Mouse (Mus musculus) monocyte, adult 2 months (primary cell): ENCODE data around the gene Cfap99.
A peak's percentile ranks its signal among the peaks of the same experiment; 100 is the strongest.

Experiments
- DNase-seq, 2 experiments: peaks; one replicate each; pipeline ENCODE4 v3.0.0; 2022; ENCODE audit warnings: low spot score in 2 of 2, low read depth in 1 of 2

Gene Cfap99

DNA sequence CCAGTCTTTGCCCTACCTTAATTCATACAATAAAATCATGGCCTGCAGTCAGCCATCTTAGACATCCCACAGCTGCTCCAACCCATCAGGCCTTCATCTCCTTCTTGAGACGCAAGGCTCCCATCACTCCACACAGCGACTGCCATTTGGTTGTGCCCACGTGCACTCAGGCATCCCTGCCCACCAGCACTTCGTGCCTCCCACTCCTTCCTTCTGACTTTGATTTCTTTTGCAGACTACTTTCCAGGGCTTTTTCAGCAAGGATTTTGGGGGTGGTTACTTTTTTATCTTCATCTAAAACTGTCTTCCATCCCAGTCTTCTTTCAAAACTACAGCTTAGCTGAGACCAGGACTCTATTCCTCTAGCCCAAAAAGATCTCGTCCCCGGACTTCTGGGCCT is 11.7 kb upstream of the Cfap99 start:
- DNase-seq: no peak

DNA sequence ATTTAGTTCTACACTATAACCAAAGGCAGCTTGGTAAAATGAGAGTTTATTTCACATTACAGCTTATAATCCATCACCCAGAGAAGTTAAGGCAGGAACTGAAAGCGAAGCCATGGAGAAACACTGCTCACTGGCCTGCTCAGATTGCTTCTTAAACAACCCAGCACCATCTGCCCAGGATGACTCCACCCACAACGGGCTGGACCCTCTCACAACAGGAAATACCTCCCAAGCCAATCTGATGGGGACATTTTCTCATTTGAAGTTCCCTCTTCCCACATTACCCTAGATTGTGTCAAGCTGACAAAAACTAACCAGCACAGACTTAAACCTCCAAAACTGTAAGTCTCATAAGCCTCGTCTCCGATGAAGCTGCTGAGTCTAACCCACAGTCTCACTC is 10.3 kb upstream of the Cfap99 start:
- peak in 1 of 2 experiments; percentile 21 for DNase-seq

DNA sequence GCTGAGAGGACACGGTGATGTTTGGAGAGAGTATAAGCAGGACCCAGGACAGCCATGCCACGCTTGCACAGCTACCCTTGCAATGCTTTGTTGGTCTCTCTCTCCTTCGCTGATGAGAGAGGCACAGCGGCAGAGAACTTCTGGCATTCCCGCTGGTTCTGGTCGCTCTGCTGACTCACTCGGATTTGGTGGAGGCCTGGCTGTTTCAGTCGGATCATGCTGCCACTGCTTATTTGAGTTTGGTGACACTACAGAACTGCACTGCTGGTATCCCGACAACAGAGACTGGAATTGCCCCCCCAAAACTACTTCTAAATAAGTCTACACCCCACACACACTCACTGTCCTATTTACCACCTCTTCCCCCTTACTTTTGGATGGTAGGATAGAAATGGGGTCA is 9.2 kb upstream of the Cfap99 start:
- DNase-seq: no peak

DNA sequence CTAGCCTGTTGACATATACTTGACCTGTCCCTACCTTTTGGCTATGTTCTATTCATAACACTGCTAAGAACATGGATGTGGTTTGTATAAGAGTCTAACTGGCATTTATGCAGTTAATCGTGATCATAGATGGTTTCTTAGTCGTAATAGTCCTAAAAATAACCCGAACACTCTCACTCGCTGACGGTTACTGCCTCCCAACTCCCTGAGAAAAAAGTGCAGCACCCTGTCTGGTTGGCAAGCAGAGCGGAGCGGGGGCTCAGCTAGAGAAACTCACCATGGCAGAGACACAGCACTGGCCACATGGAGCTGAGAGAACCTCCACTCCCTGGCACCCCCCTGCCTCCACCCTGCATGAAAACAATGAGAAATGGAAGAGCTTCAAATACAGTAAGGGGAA is 7.4 kb upstream of the Cfap99 start:
- no peak for DNase-seq

DNA sequence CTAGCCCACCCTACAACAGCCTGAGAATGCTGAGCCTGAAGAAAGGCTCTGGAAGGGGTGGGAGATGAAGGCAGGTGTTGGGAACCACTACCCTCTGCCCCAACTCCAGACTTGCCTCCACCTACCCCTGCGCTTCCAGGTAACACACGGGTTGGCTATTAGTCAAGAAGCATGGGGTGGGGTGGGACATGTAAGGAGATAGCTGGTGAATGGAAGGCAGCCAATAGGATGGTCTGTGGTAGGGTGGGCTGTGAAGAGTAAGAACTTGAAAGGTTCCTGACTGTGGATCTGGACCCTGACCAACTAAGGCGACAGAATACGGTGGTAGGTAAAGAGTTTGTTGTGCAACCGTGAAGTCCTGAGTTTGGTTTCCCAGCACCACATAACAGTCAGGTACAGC is 5.0 kb upstream of the Cfap99 start:
- DNase-seq: no peak

DNA sequence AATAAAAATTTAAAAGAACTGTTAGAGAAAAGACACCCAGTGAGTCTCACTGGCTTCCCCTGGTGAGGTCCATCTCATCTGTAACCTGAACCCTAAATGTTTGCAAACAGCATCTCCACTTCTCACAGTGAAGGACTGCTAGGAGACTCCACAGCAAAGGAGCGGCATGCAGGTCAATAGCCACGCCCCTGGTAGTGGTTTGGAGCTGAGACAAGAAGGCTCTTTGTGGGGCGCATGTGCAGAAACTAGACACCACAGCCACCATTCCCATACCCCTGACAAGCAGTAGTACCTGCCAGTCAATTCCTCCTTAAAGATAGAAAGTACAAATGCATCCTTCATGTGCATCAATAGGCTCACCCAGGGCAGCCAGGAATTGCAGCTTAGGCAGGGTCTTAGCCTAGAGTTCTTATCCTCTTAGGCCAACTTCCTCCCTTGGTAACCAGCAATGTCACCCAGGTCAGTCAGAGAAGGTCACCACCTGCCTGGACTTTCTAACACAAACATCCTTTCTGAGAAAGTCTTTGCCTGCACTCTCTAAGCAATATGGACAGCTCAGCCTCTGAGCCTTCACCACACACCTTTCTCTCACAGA is 4.1 kb upstream of the Cfap99 start:
- no peak for DNase-seq

DNA sequence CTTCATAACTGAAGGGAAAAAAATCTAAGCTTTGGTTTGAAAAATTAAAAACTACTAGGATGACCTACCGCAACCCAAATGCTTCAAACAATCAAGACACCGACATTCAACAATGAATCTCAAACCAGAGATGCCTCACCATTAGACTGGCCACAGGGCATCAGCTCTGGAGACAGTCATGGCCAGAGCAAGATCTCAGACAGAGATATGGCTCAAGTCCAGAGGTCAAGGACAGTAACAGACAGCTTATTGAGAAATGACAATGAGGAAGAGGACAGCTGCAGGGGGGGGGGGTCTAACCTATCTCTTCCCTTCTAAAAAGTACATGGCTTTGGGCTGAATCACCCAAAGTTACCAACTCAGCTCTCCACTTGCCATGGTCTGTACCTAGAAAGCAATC is 3.1 kb upstream of the Cfap99 start:
- DNase-seq: no peak

DNA sequence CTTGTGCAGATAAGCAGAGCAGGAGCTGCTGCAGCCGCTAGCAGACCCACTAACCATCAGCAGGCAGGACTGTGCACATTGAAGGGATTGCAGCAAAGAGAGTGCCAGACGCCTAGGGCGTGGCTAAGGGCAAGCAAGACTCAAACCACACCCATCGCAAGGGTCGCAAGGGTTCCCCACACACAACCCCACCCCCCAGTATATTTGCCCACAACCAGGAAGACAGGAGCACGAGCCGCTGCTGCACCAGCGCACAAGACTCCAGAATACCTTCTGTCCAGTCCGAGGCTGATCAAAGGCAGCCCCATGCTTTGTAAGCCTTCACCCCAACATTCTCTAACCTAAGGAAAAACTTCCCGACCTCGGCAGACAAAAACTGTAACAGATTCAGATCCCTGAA is 1.9 kb upstream of the Cfap99 start:
- no peak for DNase-seq

DNA sequence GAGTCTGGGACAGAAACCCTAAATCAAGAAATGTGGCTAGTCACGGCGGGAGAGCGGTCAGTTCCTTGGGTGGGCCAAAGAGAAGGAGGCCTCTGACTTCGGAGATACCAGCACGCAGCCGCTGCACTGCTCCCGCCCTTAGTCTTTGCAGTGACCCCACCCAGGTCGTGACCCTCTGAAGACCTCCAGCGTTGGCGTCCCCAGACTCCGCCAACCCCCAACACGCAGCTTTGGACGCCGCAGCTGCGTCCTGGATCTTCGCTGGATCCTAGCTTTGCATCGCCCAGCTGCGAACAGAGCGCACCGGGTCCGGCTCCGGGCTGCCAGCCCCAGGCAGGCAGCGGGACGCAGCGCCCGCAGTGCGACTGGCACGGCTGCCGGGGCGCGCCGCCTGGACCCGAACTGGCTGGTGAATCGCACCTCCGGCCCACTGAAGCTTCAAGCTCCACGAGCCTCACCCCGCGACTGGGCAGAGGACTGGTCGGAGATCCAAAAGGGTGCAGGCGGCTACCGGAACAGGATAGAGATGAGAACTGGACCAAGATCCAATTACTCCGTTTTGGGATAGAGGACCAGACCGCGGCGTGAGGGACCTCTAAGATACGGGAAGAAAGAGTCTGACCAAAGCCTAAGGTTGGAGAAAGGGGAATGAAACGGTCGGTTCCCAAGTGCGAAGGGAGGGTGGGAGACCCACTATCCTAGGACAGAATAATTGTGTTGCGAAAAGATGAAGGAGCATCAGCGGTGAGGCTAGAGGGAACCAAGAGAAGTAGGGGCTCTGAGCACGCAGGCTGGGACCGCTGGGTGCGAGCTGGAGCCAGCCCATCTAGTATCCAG is 1.2 kb upstream of the Cfap99 start:
- DNase-seq: no peak

DNA sequence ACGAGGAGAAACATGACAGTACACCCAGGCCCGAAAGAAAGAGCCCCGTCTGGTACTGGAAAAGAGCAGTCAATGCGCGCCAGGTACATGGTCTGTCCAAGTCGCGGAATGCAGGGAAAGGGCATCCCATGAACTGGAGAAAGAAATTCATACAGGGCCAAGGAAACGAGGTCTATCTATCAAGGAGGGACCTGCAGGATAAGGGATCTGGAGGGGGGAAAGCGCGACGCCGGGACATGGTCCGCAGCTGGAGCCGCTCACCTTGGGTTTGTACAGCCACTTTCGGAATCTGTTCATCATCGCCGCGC is 608 bp upstream of the Cfap99 start:
- no peak for DNase-seq

DNA sequence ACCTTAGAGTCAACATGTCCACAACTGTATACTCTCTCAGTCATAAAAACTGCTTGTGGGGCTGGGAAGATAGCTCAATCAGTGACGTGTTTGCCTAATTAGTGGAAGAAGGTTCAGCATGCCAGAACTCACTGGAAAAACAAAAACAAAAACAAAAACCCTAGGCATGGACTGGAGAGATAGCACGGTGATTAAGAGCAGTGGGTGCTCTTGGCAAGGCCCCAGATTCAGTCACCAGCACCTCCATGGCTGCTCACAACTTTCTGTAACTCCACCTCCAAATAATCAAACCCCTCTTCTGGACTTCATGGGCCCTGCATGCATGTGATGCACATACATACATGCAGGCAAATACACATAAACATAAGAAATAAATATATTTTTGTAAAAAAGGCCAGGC is 886 bp downstream of the Cfap99 start:
- no peak for DNase-seq

DNA sequence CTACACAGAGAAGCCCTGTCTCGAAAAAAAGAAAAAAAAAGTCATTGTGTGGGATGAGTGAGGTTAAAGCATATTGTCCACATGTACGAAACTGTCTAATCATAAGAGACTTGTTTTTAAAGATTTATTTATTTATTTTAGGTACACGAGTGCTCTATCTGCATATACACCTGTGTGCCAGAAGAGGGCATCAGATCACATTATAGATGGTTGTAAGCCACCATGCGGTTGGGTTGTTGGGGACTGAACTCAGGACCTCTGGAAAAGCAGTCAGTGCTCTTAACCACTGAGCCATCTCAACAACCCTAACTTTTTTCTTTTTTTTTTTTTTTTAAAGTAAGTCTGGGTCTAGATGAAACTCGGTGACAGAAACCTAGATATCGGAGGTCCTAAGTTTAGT is 5.0 kb downstream of the Cfap99 start:
- no peak for DNase-seq

DNA sequence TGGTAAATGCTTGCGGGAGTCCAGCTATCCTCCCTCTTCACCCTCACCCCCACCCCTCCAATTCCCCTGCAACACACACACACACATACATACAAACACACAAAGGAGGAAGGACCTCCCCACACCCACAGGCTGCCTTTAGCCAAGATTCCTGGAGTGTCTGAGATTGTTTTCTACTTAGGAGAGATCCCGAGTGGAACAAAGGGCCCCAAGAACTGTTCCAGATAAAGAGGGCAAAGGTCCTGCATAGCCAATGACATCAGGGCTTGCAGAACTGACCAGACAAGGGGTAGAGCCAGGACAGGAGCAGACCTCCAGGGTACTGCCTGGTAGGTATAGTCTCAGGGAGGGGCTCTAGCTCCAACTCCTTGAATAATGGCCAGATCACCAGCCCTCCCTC is 6.3 kb downstream of the Cfap99 start:
- no peak for DNase-seq

DNA sequence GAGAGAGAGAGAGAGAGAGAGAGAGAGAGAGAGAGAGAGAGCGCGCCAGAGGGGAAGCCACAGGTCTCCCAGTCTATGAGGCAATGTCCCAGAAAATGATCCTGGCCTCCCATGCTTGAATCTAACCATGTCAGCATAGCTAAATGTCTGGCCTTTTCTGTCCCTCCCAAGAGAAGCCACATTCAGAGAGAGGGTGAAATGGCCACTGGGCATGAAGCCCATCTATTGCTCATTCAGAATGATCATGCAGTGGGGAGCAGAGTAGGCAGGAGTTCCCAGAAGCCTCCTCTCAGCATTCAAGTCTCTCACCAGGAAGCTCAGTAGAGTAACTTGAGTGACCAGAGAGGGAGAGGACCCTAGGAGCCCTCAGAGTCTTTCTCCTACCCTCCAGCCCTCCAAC is 6.7 kb downstream of the Cfap99 start:
- DNase-seq: no peak

DNA sequence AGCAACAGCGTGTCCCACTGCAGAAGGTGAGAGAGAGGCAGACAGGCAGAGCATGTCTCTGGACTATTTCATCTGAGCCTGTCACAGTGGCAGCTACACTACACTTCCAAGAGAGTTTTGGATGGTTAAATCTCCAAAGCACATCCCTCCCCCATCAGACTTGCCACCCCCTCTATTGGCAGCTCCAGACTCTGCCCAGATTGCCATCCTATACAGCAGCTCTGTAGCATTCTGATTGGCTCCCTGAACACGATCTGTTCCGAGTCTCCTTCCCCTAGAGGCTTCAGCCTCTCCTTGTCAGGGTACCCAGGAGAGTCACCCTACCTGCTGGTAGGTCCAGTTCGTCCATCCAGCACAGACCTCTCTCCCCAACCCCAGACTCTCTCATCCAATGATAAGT is 9.7 kb downstream of the Cfap99 start:
- no peak for DNase-seq

DNA sequence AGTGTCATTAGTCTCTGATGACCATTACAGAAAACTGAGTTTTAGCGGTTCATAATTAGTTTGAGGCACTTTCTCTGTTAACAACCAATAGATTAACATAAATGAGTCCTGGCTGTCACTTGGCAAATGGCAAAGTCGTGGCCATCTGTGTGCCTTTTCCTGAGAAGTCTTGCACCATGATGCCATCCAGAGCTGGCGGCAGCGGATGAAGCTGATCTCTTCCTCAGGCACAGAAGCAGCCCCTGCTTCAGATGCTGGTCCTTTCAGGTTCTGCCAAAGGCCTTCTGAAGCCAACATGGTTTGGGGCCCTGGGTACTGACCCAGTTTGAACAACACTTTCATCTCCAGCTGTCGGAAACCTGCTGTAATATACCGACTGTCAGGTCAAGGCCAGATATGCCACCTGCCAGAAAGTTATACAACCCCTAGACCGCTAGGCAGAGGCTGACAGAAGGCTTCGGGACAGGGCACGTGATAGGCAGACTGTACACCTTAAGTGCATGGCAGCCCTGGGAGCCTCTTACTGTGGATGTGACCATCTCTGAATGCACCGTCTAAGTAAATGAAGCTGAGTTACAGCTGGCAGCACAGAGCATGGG is 10.6 kb downstream of the Cfap99 start:
- no peak for DNase-seq

DNA sequence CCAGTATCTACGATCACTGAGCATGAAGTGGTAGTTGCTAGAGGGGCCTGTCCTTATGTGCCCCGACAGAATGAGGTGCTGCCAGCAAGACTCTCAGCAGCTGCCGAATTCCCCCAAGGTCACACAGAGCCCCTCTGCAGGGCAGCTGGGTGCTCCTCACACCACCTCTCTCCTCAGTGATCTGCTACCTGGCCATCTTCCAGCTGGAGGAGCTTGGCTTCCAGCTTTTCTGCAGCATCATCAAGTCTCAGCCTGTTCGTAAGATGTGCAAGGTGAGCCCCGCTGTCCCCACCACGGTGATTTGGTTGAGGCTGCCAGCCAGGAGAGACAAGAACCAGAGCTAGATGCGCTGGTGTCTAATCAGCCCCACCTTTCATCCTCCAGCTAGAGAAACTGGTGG is 14.0 kb downstream of the Cfap99 start:
- DNase-seq: no peak

DNA sequence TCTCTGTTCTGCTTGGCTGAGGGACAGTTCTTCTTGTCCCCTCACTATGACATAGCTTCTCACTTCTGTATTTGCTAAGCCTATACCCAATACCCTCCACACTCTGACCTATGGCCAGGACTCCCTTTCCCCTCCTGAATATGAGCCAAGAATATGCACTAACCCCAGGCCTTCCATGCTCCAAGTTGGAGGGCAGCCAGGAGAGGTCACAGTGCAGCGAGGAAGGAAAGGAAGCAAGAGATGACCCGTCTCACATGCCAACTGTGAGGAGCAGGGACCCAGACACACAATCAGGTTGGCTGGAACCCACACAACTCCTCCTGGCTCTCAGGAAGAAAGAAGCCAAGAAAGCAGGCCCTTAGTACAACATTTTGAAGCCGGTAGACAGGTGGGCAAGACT is 20.6 kb downstream of the Cfap99 start:
- no peak for DNase-seq

DNA sequence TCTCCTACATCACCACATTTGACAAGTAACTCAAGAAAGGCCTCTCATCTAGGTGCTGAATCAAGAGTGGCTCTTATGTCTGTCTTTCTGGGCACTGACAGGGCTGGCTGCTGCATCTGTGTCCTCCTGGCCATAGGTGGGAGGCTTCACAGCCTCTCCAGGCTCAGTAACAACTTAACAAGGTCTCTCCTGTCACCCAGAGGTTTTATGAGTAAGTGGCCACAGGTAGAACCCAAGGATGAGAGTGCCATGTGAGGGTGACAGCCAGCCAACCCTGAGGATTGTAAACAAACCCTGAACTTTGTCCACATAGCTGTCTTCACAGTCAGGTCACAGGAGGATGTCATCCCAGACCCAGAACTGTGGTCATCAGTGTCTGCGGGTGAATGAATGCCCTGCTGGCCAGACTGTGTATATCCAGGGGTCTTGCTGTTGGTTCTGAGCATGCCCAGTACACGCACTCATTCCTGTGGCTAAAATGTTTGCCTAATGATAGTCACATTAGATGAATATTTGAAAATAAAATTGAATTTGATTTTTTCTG is 31.2 kb downstream of the Cfap99 start:
- no peak for DNase-seq

DNA sequence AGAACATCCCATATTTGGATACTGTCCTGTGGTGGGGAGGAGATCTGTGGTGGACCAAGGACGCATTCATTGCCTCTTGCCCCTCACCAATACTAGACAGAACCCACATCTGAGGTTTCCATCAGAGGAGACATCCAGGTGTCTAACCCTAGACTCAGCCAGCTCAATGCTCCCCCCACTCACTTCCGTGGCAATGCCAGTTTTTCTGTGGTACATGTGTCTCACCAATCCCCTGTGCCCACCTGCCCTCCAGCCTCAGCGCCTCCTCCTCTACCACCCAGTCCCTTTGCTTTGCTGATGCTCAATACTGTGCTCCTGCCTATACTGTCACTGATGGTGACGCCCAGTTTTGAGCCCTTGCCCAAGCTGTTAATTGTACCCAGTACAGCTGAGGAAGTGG is 32.8 kb downstream of the Cfap99 start:
- DNase-seq: no peak

DNA sequence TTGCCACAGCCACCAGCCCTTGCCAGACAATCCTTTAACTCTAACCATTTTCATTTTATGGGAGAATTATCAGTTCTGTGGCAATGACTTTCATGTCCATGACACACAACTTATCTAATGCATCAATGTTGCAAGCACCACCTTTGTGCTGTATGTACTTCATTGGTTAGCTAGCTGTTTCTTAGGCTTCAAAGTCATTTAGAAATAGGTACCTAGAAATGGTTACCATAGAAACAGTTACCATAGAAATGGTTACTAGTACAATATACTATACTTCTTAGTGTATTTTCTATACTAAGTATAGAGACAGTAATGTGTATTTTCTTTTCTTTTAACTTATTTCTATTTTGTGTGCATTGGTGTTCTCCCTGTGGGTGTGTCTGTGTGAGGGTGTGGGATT is 36.9 kb downstream of the Cfap99 start:
- no peak for DNase-seq

DNA sequence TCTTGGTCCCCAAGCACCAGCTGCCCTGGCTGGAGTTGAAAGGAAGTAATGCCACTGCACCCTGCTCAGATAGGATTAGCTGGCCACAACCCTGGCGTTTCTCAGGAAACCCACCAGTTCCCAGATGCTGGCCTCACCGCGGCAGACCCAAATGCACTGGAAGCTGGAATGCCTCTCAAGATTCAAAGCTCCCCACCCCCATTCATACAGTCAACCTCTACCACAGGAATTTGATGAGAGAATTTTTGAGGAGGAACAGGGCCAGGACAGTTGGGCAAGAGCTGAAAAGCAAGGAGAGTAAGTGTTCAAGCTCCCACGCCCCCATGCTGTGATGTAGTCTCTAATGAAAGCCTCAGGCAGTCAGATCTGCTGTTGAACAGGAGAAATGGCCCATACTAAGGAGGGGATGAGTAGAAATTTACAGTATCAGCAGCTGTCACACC is 37.9 kb downstream of the Cfap99 start:
- DNase-seq: no peak
